ENCODE assay signal across 18 mouse cellular contexts in genomic region chr11:24016647-24017179, GRCm38 (mm10). TPM values are rescaled to one million over a fixed set of nuclear protein-coding genes. Genes with fewer than 3 reads are reported as not detected.
"Had no signal": no experiment of that assay in that cellular context is flagged by ENCODE, and none has a peak within 500 bp of the region (broad histone marks: within the 10 kb centered on the region; RNA-seq: fewer than 3 reads in every experiment).

No protein-coding gene starts in this region.

- H3K4me3 ChIP-seq: layer of hippocampus, adult 2 months; limb, embryonic 13.5 days had no signal

- DNase-seq: kidney, adult 18-20 months; kidney, postnatal 10 days; kidney, postnatal 4 days; left cerebral cortex, postnatal 4 days; lung, adult 18-20 months; lung, postnatal 36 days; right cerebral cortex, postnatal 25 days; thymus, postnatal 4 days had no signal

- H3K27ac ChIP-seq: layer of hippocampus, adult 2 months; limb, embryonic 13.5 days; liver, embryonic 14.5 days; stomach, postnatal 0 days had no signal

- H3K36me3 ChIP-seq: limb, embryonic 13.5 days had no signal

- ATAC-seq: lung, postnatal 0 days had no signal

- H3K4me2 ChIP-seq: limb, embryonic 13.5 days had no signal

- H3K9ac ChIP-seq: limb, embryonic 13.5 days; liver, embryonic 14.5 days had no signal

- H3K9me3 ChIP-seq: limb, embryonic 13.5 days had no signal

RNA-seq across cellular contexts. Expression of gene A830031A19Rik, which starts 58.1 kb away (rescaled TPM):
- total RNA-seq: liver, adult 2 months; megakaryocyte progenitor cell, adult 5-6 weeks had no signal
- polyA plus RNA-seq: kidney, embryonic 14.5 days; limb, embryonic 13.5 days; liver, adult 2 months; liver, embryonic 14.5 days; lung, postnatal 0 days; neural tube, embryonic 14.5 days; small intestine, adult 2 months; stomach, postnatal 0 days had no signal
